In the genomic region with DNA sequence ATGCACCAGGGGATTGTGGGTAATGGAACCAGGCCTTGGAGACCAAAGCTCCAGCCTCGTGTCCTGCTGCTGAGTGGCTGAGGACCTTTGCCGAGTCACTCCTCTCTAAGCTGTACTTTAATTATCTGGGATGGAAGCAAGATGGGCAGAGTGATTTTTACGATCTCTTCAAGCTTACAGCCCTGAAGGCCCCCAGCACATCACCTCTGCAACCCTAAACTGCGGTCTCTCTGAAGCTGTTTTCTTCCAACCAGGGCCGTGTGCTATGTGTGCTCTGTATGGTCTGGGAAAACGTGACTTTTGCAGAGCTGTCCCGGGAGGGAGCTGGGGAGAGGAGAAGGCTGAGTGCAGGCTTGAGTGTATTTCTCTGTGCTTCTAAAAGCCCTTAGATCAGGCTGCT, we compare ENCODE assay signal across 14 mouse cellular contexts.
DNase-seq lines count a peak whose midpoint lies in the region; ATAC-seq and TF ChIP-seq lines count a peak whose summit lies in the region.
"Had no signal": no experiment of that assay in that cellular context is flagged by ENCODE, and none has a peak within 500 bp of the region (broad histone marks: within the 10 kb centered on the region; RNA-seq: fewer than 3 reads in every experiment).

No protein-coding gene starts in this region.

- peak overlapping the region; percentile 67 for H3K27ac ChIP-seq in heart, embryonic 10.5 days
- no peak overlapping the region; the same call in 1 of the 2 replicates for H3K27ac ChIP-seq in lung, embryonic 14.5 days (ENCODE audit: low read depth)
- H3K27ac ChIP-seq in hindbrain, embryonic 16.5 days (ENCODE audit: low read depth, low read length) = no peak overlapping the region
- H3K27ac ChIP-seq in neural tube, embryonic 12.5 days = no peak overlapping the region
- H3K27ac ChIP-seq: liver, embryonic 15.5 days; macrophage had no signal

- 30% methylated on average over 7 of the region's 7 CpGs for WGBS in heart, embryonic 10.5 days
- WGBS in lung, embryonic 14.5 days = 12% methylated on average over 7 of the region's 7 CpGs
- WGBS in hindbrain, embryonic 16.5 days = 20% methylated on average over 7 of the region's 7 CpGs
- WGBS in neural tube, embryonic 12.5 days = 11% methylated on average over 7 of the region's 7 CpGs

- ATAC-seq in lung, embryonic 14.5 days (ENCODE audit: insufficient read depth) = no peak
- ATAC-seq in hindbrain, embryonic 16.5 days = no peak
- ATAC-seq in neural tube, embryonic 12.5 days (ENCODE audit: low FRiP score, low read depth) = no peak
- ATAC-seq: intestine, postnatal 0 days had no signal

- TF ChIP-seq CTCF in lung, embryonic 14.5 days (IDR thresholded peaks at IDR 0.05; ENCODE audit: low read depth) = no peak

- no peak overlapping the region for H3K4me3 ChIP-seq in heart, embryonic 10.5 days
- H3K4me3 ChIP-seq in lung, embryonic 14.5 days (ENCODE audit: low read depth, low read length) = no peak overlapping the region
- no peak overlapping the region for H3K4me3 ChIP-seq in hindbrain, embryonic 16.5 days (ENCODE audit: low read length)
- no peak overlapping the region for H3K4me3 ChIP-seq in neural tube, embryonic 12.5 days
- H3K4me3 ChIP-seq: liver, embryonic 15.5 days; myocyte had no signal

- H3K4me2 ChIP-seq in lung, embryonic 14.5 days = no peak overlapping the region
- H3K4me2 ChIP-seq in hindbrain, embryonic 16.5 days (ENCODE audit: low read length) = no peak overlapping the region
- H3K4me2 ChIP-seq in neural tube, embryonic 12.5 days (replicated peaks) = 0 out of 2 replicates have a peak overlapping the region, but pooled peaks have one; percentile 5
- H3K4me2 ChIP-seq: liver, embryonic 15.5 days had no signal

- no peaks in the 10 kb centered on the region for H3K36me3 ChIP-seq in heart, embryonic 10.5 days
- no peaks in the 10 kb centered on the region for H3K36me3 ChIP-seq in lung, embryonic 14.5 days (ENCODE audit: insufficient read depth)
- no peaks in the 10 kb centered on the region for H3K36me3 ChIP-seq in hindbrain, embryonic 16.5 days (ENCODE audit: control insufficient read depth, insufficient read depth, low read length)
- H3K36me3 ChIP-seq in neural tube, embryonic 12.5 days = no peaks in the 10 kb centered on the region
- H3K36me3 ChIP-seq: liver, embryonic 15.5 days had no signal

- peaks cover 20% of the 10 kb centered on the region for H3K4me1 ChIP-seq in heart, embryonic 10.5 days
- peaks cover 5% of the 10 kb centered on the region; the same call in 1 of the 2 replicates for H3K4me1 ChIP-seq in lung, embryonic 14.5 days (ENCODE audit: insufficient read depth)
- peaks cover 4% of the 10 kb centered on the region for H3K4me1 ChIP-seq in hindbrain, embryonic 16.5 days (ENCODE audit: control insufficient read depth, insufficient read depth, low read depth, low read length)
- peaks cover 20% of the 10 kb centered on the region for H3K4me1 ChIP-seq in neural tube, embryonic 12.5 days
- H3K4me1 ChIP-seq: liver, embryonic 15.5 days had no signal

- DNase-seq in heart, embryonic 10.5 days (ENCODE audit: low spot score) = no peak
- no peak for DNase-seq in heart, adult 11 months
- DNase-seq in lung, embryonic 14.5 days = peak; percentile 28
- DNase-seq in lung, postnatal 36 days = no peak
- no peak for DNase-seq in ovary, adult 18-20 months (ENCODE audit: low spot score)
- DNase-seq in T-cell, adult 2 months (ENCODE audit: low spot score) = no peak
- DNase-seq: adrenal gland, adult 2 months; cerebellum, adult 18-20 months had no signal

- H3K27me3 ChIP-seq in heart, embryonic 10.5 days (ENCODE audit: insufficient read depth, poor library complexity, severe bottlenecking) = 0 out of 2 replicates have a peak, but pooled peaks cover 5% of the 10 kb centered on the region
- H3K27me3 ChIP-seq in lung, embryonic 14.5 days (ENCODE audit: insufficient read depth, low read length) = no peaks in the 10 kb centered on the region
- peaks cover 3% of the 10 kb centered on the region; the same call in 1 of the 2 replicates for H3K27me3 ChIP-seq in hindbrain, embryonic 16.5 days (replicated peaks; ENCODE audit: control insufficient read depth, insufficient read depth, low read length)
- H3K27me3 ChIP-seq in neural tube, embryonic 12.5 days (replicated peaks) = peaks cover 23% of the 10 kb centered on the region
- H3K27me3 ChIP-seq: liver, embryonic 15.5 days had no signal

- H3K9me3 ChIP-seq in heart, embryonic 10.5 days = no peaks in the 10 kb centered on the region
- H3K9me3 ChIP-seq in lung, embryonic 14.5 days (ENCODE audit: low read depth, low read length) = no peaks in the 10 kb centered on the region
- no peaks in the 10 kb centered on the region for H3K9me3 ChIP-seq in hindbrain, embryonic 16.5 days (ENCODE audit: control insufficient read depth, low read length)
- no peaks in the 10 kb centered on the region for H3K9me3 ChIP-seq in neural tube, embryonic 12.5 days
- H3K9me3 ChIP-seq: liver, embryonic 15.5 days had no signal

- H3K9ac ChIP-seq in lung, embryonic 14.5 days = no peak overlapping the region
- H3K9ac ChIP-seq in hindbrain, embryonic 16.5 days (ENCODE audit: low read depth, low read length) = peak overlapping the region; percentile 13; the same call in 1 of the 2 replicates
- H3K9ac ChIP-seq in neural tube, embryonic 12.5 days = no peak overlapping the region
- H3K9ac ChIP-seq: liver, embryonic 15.5 days had no signal
